Mouse (Mus musculus): ENCODE data around the gene Brinp1.

DNA sequence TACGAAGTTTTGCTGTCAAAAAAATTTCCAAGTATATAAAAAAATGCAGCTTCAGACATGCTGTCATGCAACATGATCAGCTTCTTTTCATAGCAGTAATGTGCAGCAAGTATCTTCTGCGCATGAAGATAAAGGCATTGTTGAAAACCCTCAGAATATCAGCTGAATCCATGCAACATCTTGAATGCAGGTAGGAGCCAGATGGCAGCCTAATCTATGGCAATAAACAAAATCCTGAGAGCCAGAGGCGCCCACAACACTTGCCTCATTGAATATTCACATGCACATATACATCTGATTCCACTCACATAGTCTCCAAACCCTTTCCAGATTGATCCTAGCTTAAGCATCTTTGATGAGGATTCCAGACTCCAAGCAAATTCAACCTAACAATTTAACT is 24.2 kb downstream of the Brinp1 start:
- TF ChIP-seq CTCF (IDR thresholded peaks at IDR 0.05; ENCODE audit: extremely low read depth, insufficient read depth, insufficient read length, insufficient replicate concordance): no peak
- no peak for TF ChIP-seq POLR2A (IDR thresholded peaks at IDR 0.05; ENCODE audit: low read depth, low read length)

Measured in spleen, adult 2 months (tissue).